Mouse (Mus musculus) mature B cell (primary cell): ENCODE measurements around the gene Crybb1.

Experiments
- in situ Hi-C: fragments of 300-500 bp; cut with MboI; formaldehyde crosslinking; loops from 2 replicates; pipeline ENCODE4 v1.14.3; 2019

Gene Crybb1

GRCm38 (mm10) chr5:112237439-112237838, 18.2 kb upstream of the Crybb1 start:
- in situ Hi-C loops: loop anchor here (25.0 kb wide), 1 partner anchor 200 kb away; the partner anchor contains the start of gene Gm6588

GRCm38 (mm10) chr5:112237866-112238570, 17.6 kb upstream of the Crybb1 start:
- in situ Hi-C loops: loop anchor here (25.0 kb wide), 1 partner anchor 199 kb away; the partner anchor contains the start of gene Gm6588

- in situ Hi-C loops: loop anchor here (25.0 kb wide), 1 partner anchor 198 kb away; the partner anchor contains the start of gene Gm6588
These were observed 16.7 kb upstream of the Crybb1 start for GRCm38 (mm10) chr5:112238781-112239482.

DNA sequence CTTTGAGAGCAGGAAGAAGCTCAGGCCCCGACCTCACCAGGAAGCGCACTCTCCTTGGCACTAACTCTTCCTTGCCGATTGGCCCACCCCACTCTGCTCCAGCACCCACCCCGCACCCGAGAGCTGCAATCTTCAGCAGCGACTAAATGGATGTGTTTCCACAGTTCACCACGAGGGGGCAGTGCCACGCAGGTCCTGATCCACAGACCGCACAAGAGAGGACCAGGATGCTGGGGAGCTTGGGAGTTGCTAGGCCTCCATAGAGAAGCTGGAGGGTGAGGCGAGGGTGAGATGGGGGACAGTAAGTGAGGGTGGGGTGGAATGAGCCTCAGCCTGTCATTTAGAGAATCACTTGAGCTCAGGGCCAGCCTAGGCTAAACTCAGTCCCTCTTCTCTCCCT, 14.9 kb upstream of the Crybb1 start:
- in situ Hi-C loops: loop anchor here (5.0 to 25.0 kb wide), 2 partner anchors 97 to 197 kb away; partner anchors contain the start of gene Gm6588

DNA sequence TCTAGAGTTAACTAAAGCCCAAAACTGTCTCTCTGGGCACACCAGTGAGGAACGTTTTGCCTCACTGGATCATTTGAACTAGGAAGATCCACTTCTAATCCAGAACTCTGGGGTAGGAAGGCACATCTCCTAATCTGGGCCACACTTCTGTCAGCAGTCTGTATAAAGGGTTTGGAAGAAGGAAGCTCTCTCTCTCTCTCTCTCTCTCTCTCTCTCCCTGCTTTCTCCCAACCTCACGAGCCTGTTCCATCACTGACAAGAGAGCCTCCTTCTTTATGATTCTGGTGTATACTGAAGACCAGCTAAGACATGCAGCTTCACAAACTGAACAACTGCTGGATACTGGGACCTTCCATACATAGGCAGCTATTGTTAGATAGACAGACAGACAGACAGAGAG, 13.8 kb upstream of the Crybb1 start:
- in situ Hi-C loops: loop anchor here (5.0 to 25.0 kb wide), 2 partner anchors 95 to 195 kb away; partner anchors contain the start of gene Gm6588

DNA sequence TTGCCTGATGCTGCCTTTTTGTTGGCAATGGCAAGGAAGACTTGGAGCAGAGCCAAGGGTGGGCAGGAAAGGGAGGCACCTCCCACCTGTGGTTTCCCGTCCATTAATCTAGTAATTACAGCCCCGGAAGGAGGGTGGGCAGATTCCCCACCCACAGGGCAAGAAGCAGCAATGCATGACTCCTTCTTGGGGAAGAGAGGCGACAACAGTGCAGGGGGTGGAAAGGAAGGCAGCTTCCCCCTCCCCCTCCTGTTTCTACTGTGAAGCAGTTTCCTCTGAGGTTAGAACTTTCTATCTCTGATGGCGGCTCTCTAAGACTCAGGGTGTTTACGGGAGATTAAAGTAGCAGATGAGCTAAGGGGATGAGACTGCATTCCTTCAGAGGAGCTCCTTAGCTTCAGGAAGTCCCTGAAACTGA, 13.2 kb upstream of the Crybb1 start:
- in situ Hi-C loops: loop anchor here (5.0 to 25.0 kb wide), 2 partner anchors 95 to 195 kb away; partner anchors contain the start of gene Gm6588

DNA sequence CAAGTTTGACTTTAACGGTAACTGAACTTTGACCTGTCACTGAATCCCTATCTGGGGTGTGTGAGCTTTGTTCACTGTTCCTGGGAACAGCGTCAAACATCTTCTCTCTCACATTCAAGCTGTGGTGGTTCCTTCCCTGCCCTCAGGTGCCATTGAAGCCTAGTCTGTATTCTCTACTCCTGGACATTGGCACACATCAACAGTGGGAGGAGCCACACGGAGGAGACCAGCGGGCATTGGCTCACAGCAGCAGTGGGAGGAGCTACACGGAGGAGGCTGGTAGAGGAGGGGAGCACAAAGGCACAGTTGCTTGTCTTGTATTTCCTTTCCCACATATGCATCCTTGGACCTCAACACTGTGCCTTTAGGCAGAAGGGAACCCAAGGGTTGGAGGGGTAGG, 12.6 kb upstream of the Crybb1 start:
- in situ Hi-C loops: loop anchor here (5.0 to 25.0 kb wide), 2 partner anchors 94 to 194 kb away; partner anchors contain the start of gene Gm6588

DNA sequence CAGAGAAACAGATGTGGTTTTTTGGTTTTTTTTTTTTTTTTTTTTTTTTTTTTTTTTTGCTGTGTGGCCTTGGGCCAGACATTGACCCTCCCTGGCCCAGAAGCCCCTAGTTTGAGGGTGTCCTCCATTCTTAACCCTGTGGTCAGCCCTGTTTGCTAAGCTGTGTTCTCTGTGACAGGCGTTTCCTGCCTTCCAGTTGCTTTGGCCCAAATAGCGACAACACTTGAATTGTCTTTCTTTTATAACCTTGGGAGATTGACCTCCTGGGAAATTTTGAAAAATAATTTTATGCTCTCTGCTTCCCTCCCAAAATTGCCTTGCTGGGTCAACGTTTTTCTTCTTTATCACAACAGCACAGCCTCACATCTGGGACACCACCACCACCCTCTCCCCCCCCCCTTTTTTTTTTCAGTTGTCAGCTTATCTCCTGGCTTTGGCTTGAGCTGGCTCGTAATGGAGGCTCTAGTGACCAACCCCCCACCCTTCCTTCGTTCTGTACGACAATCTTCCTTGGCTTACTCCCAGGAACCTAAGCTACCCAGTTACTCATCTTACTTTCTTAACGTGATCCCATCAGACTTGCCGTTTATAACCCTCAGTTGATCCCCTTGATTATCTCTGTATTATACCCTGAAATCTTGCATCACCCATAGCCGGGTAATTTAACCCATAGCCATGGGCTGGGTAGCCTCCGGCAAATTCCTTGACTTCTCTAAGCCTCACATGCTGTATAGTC, 11.9 kb upstream of the Crybb1 start:
- in situ Hi-C loops: loop anchor here (5.0 to 25.0 kb wide), 2 partner anchors 94 to 194 kb away; partner anchors contain the start of gene Gm6588

GRCm38 (mm10) chr5:112244275-112244562, 11.4 kb upstream of the Crybb1 start:
- in situ Hi-C loops: loop anchor here (5.0 to 25.0 kb wide), 2 partner anchors 93 to 193 kb away; partner anchors contain the start of gene Gm6588

GRCm38 (mm10) chr5:112244890-112245615, 10.6 kb upstream of the Crybb1 start:
- in situ Hi-C loops: loop anchor here (5.0 to 25.0 kb wide), 2 partner anchors 92 to 192 kb away; partner anchors contain the start of gene Gm6588

GRCm38 (mm10) chr5:112247399-112247798, 8.2 kb upstream of the Crybb1 start:
- in situ Hi-C loops: loop anchor here (25.0 kb wide), 1 partner anchor 190 kb away; the partner anchor contains the start of gene Gm6588

DNA sequence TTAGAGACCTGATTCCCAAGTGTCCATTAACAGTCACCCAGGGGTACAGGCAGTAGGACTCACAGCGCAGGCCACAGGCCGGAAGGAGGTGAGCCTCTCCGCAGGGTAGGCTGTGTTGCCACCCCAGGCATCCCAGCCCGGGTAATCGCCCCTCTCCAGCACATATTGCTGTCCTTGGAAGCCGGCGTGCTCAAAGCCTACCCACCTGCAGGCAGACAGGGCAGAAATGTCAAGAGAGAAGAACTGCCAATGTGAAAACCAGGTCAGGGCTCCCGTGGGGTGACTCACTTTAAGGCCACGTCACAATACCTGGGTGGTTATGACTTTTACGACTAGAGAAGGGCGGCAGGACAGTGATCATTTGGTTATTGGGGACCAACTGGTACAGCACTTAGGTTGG, 6.5 kb upstream of the Crybb1 start:
- in situ Hi-C loops: loop anchor here (25.0 kb wide), 1 partner anchor 188 kb away; the partner anchor contains the start of gene Gm6588

DNA sequence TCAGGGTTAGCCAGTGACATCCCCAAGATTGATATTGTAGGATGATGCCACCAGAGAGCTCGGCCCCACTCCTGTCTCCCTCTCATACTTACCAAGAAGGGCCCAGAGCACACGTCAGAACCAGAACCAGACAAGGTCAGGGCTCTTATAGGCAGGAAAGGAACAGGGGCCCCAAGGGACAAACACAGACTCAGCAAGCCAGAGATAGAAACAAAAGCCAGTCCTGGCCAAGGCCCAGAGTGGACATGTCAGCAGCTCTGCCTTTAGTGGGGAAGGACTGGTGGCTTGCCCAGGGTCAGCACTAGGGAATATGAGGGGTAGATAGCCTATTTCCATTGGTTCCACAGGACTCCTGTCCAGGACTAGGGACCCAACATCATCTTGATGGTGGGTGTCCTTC, 3.2 kb upstream of the Crybb1 start, which contains the start of gene Cryba4:
Gene Cryba4, minus strand, starts transcription at position 119 of the 400 bp plus-strand sequence.
- in situ Hi-C loops: no loop called here

- in situ Hi-C loops: no loop called here
These were observed 2.4 kb upstream of the Crybb1 start for GRCm38 (mm10) chr5:112253169-112253568.

DNA sequence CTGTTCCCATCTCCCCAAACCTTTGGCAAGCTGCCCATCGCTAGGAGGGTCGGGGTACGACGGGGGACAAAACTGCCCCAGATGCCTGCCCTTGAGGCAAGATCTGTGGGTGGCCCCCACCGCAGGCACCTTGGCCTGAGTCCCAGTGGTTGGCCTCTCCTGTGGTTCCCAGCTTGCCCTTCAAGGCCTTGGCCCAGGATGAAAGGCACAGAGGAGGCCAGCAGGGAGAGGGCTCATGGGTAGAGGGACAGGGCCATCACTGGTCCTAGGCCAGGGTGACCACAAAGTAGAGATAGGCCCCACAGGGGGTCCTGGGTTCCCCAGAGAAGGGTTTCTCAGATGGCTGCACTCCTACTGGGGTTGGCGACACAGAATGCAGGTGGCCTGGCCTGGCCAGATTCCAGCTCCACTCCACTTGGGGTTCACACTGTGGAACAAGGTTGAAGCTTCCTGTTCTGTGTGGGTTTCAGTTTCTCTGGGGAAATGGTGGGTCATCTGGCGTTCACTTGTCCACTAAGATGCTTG, 1.3 kb upstream of the Crybb1 start:
- in situ Hi-C loops: no loop called here

DNA sequence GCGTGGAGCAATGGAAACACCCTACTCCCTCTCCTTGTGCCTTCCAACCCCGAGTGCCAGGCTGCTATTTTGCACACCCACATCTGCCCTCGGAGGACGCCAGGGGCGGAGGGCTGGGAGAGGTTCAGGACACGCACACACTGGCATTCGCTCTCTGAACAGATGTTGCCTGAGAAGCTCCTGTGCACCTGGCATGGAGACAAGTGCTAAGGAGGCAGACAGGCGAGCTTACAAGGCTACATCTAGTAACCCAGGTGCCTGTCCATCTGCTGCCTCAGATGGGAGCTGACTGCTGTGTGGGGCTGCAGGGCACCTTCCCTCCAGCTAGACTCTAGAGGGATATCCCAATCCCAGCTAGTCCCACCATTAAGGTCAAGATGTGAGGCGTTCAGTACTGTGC, 842 bp downstream of the Crybb1 start:
- in situ Hi-C loops: no loop called here

DNA sequence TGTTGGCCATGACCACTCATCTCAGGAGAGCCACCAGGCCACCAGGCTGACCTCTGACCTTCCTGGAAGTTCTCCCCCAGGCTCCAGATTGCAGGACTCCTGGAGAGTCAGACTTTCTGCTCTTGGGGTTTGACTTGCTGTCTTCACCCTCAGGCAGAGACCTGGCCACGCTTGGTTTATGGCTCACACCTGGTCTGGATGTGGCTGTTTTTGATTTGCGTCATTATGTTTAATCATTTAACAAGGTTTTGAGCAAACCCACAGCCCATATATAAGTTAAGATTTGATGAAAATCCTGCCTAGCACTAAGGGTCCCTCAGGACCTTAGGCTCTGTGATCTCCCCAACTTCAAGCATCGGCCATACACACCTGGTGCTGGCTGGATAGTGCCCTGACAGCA, 2.3 kb downstream of the Crybb1 start:
- in situ Hi-C loops: no loop called here

GRCm38 (mm10) chr5:112259862-112260650, 4.4 kb downstream of the Crybb1 start:
- in situ Hi-C loops: no loop called here

- in situ Hi-C loops: no loop called here
These were observed 5.2 kb downstream of the Crybb1 start for GRCm38 (mm10) chr5:112260818-112261217.

DNA sequence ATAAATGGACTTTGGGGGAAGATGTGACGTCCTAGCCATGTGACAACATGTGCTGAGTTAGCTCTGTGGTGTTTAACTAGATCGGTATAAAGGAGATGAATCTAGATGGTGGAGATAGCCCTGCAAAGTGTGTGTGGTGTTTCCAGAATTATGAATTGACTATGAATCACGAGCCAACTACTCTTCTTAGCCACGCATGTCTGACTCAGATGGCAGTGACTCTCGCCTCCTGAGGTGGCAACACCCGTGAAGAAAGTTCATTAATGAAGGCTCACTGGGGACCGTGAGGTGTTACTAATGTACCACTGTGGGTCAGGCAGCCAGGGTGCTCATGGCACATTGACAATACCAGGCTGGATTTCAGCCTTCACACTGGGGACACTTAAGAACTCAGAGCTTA, 8.5 kb downstream of the Crybb1 start:
- in situ Hi-C loops: no loop called here
